Mouse (Mus musculus) CH12F3 (cell line): ENCODE data around the gene Ica1.

ENCODE experiments used
- in situ Hi-C: fragments of 300-500 bp; cut with MboI; formaldehyde crosslinking; loops from 2 replicates; pipeline ENCODE4 v1.14.3; 2020; ENCODE audit warnings: low sequenced_read_pairs

The Ica1 gene

DNA sequence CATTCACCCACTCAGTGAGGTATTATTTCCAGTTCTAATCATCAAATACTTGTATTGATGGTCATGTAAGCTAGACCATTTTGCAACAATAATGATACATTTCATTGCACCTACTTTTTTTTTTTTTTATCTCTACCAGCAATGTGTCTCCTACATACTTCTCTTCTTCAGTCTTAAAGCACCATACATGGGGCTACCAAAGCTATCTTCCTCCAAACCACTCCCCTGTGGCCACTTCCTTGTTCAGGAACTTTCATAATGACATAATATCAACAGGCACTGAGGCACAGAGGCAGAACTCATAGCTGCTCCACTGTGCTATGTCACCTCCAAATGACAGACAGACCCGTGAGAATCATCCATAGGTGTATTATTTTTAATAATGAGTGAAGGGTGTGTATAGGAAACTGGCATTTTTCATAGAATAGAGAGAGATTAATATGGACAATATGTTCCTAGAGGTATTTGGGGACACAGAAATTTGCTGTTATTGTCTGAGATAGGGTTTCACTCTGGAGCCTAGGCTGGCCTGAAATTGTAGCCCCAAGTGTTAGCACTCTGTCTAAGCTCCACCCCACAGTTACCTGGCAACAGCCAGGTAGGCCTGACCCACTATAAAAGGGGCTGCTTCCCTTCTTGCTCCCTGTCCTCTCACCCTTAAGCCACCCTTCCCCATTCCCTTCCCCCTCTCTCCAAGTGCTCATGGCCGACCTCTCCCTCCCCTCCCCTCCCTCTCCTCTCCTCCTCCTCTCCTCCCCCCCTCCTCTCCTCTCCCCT lies 86.9 kb downstream of the Ica1 start:
- in situ Hi-C loops, result no loop called here

- in situ Hi-C loops, result no loop called here
Measured at GRCm38 (mm10) chr6:8690441-8690840, 87.8 kb downstream of the Ica1 start.

GRCm38 (mm10) chr6:8686678-8687580 lies 91.4 kb downstream of the Ica1 start:
- in situ Hi-C loops, result no loop called here

DNA sequence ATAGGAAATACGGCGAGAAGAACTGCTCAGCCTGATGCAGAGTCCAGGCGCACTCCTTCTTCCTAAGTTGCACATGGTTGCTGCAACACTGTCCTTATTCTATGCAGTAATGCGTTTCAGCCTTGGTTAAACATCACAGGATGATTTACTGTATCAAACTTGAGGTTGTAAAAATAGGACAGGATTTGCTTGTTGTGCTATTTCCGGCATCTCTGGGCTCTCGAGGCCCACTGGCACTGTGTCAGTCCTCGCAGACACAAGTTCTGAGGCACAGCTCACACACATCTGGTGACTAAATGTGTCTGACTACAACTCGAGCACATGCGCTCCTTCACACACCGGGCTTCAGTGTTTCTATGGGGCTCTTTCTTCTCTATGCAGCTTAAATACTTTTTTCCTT lies 94.9 kb downstream of the Ica1 start:
- in situ Hi-C loops, result no loop called here

GRCm38 (mm10) chr6:8680931-8681330 lies 97.4 kb downstream of the Ica1 start:
- in situ Hi-C loops, result no loop called here

DNA sequence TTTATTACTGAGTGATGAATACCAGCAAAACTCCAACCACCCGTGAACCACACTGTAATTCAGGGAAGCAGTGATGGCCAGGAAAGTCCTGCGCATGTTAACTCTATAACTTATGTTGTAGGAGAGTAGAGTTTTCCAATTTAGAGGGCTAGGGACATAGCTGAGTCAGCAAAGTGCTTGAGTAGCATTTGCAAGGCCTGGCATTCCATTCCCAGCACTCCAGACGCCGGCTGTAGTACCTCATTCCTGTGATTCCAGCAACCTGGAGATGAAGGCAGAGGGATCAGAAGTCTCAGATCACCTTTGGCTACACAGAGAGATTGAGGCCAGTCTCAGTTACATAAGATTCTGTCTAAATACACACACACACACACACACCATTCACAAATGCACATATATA lies 105.3 kb downstream of the Ica1 start:
- in situ Hi-C loops, result no loop called here

GRCm38 (mm10) chr6:8669343-8669742 lies 108.9 kb downstream of the Ica1 start:
- in situ Hi-C loops, result no loop called here

GRCm38 (mm10) chr6:8668013-8668811 lies 110.1 kb downstream of the Ica1 start:
- in situ Hi-C loops, result no loop called here

DNA sequence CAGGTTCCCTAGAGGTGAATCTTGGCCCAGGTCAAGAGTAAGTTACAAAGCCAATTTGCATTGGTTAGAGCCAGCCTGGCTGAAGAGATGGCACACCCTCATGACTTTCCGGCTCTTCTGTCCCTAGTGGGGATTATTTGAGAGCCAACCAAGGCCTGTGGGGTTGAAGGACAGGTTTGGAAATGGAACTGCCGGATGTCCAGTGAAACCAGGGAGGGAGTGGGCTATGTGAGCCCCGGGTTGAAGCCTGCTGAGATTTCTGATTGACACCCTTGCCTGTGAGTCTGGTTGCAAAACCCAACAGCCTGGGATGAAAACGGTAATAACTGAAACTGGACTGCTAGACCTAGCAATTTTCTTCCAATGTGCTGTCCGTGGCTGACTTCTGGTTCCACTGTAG lies 112.5 kb downstream of the Ica1 start:
- in situ Hi-C loops, result no loop called here

- in situ Hi-C loops, result no loop called here
Measured at GRCm38 (mm10) chr6:8664956-8665355, 113.3 kb downstream of the Ica1 start.

DNA sequence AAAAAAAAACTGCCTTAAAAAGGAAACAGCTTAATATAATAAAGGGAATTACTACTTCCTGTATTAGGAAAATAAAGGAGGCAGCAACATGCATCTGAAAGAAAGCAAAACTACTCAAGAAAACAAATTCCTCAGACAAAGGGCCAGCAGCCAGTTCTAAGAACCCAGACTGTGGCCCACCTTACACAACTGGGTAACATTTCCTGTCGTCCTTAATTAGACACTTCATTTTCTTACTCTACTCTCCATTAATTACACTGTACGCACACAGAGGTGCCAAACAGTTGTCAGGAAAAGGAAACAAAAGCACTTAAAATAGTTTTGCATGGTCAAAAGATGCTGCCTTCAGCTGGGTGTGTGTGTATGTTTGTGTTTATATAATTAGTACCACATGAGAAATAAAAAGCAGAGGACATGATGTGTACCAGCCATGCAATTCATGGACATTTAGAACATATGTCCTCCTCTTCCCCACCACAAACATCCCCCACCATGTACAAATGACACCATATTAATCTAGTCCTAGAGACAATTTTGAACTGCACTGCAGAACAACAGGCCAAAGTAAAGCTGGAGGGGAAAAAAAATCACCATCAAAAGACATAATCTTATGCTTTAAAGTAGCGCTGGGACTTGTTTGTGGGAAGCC lies 115.1 kb downstream of the Ica1 start:
- in situ Hi-C loops, result no loop called here

DNA sequence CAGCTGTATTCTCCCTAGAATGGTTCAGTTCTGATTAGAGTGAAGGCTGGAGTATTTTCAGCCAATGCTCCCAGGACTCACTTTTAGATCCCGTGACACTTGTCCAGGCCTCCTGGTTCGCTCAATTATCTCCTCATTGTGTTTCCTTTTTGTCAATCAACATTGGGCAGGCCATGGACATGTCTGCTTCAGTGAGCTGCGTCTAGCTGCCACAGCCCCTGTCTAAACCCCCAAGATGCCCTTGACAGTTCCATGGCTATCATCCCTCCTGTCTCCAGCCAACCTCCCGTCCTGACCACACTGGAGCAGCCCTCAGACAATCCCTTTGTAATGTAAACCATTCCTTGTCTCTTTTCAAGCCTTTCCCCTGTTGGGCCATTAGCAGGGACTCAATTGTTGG lies 116.9 kb downstream of the Ica1 start:
- in situ Hi-C loops, result no loop called here

- in situ Hi-C loops, result no loop called here
Measured at GRCm38 (mm10) chr6:8660076-8660475, 118.2 kb downstream of the Ica1 start.

GRCm38 (mm10) chr6:8659194-8659959 lies 118.9 kb downstream of the Ica1 start:
- in situ Hi-C loops, result no loop called here

GRCm38 (mm10) chr6:8658431-8658830 lies 119.9 kb downstream of the Ica1 start:
- in situ Hi-C loops, result no loop called here

GRCm38 (mm10) chr6:8657459-8657858 lies 120.8 kb downstream of the Ica1 start:
- in situ Hi-C loops, result no loop called here

DNA sequence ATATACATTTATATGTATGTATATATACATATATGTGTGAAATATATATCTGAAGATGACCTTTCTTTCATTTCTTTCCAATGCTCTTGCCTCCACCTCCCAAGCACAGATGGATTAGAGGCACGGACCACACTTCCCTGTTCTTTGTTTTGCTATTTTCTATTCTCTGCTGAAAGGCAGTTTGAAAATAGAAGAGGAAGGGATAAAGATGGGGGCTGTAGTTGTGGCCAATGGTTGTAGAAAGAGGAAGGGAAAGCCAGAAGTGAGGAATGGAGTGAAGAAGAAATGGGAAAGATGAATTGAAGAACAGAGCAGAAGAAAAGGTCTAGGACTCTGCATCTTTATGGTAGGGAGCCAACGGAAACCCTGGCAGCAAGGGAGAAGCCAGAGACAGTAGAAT lies 122.8 kb downstream of the Ica1 start:
- in situ Hi-C loops, result no loop called here

DNA sequence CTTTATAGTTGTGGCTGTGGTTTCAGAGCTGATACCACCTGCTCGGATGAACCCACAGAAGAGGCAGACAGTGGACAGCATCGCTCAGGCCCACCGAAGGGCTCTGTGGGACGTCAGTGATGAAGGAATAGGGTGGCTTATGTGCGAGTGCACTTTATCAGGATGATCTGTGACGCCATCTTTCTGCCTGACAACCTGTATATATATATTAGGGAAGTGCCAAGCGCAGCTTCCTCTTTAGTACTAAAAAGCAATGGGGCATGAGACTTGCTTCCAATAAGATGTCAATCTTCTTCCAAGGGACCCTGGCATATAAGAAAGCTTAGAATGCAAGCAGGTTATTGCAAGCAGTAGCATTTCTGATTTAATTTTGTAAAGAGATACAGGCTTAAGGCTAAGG lies 127.9 kb downstream of the Ica1 start:
- in situ Hi-C loops, result no loop called here

DNA sequence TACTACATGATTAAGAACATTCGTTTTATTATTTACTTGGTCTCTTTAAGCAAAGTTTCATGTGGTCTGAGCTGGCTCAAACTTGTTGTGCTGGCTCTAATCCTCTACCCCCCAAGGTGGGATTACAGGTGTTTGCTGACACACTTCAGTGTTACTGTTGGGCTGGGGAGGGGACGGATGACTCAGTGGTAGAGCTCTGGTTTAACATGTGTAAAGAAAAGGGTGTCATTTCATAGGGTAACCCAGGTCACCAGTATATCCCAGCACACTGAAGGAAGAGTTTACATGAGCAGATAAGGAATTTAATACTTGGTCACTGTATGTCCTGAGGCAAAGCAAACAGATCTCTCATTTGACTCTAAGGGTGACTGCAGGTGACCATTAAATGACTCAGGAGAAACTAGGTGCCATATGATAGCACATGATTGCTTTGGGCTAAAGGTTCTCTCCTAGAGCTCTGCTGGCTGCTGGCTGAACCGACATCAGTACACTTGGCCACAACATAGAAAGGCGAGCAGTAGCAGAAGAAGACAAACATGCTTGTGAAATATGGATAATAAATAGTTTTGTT lies 128.9 kb downstream of the Ica1 start:
- in situ Hi-C loops, result no loop called here
